Mouse (Mus musculus) hindbrain, embryonic 12.5 days (tissue): ENCODE measurements at regions not wholly inside any gene's neighbourhood (a gene's known extent, or its start where the extent isn't known, plus 50 kb on each side); places are given as distances from the start of the nearest gene placed in this dataset.
A peak's percentile ranks its signal among the peaks of the same experiment; 100 is the strongest.

Experiments
- ATAC-seq: fragments of 200-750 bp; cut with Nextera tagmentation; 2 replicates; pipeline ENCODE4 v1.8.0; 2017; ENCODE audit warnings: moderate TSS enrichment; ENCODE audit not compliant: low FRiP score
- H3K27ac ChIP-seq: fragments of 300-500 bp; sonication (generic); 2 replicates; pipeline ENCODE4 v1.5.1; 2016; ENCODE audit warnings: mild to moderate bottlenecking
- H3K27me3 ChIP-seq: fragments of 300-500 bp; sonication (generic); 2 replicates; pipeline ENCODE4 v1.6.1; 2016; ENCODE audit warnings: mild to moderate bottlenecking
- H3K36me3 ChIP-seq: fragments of 300-500 bp; sonication (generic); 2 replicates; pipeline ENCODE4 v1.6.1; 2016; ENCODE audit warnings: mild to moderate bottlenecking
- H3K4me1 ChIP-seq: fragments of 300-500 bp; sonication (generic); 2 replicates; pipeline ENCODE4 v1.6.1; 2016
- H3K4me2 ChIP-seq: fragments of 300-500 bp; sonication (generic); replicated peaks from 2 replicates; pipeline ENCODE4 v1.6.1; 2016; ENCODE audit warnings: mild to moderate bottlenecking
- H3K4me3 ChIP-seq: fragments of 300-500 bp; sonication (generic); 2 replicates; pipeline ENCODE4 v1.5.1; 2016; ENCODE audit warnings: mild to moderate bottlenecking
- H3K9ac ChIP-seq: fragments of 300-500 bp; sonication (generic); 2 replicates; pipeline ENCODE4 v1.6.1; 2016; ENCODE audit warnings: mild to moderate bottlenecking, moderate library complexity
- H3K9me3 ChIP-seq: fragments of 300-500 bp; sonication (generic); replicated peaks from 2 replicates; pipeline ENCODE4 v1.6.1; 2016; ENCODE audit warnings: mild to moderate bottlenecking
- WGBS: fragments of 180-500 bp; shearing (Covaris S2); methylation state at CpG from one replicate; pipeline ENCODE4 v1.1.7; 2016; 5-methylcytosine and 5-hydroxymethylcytosine counted together

DNA sequence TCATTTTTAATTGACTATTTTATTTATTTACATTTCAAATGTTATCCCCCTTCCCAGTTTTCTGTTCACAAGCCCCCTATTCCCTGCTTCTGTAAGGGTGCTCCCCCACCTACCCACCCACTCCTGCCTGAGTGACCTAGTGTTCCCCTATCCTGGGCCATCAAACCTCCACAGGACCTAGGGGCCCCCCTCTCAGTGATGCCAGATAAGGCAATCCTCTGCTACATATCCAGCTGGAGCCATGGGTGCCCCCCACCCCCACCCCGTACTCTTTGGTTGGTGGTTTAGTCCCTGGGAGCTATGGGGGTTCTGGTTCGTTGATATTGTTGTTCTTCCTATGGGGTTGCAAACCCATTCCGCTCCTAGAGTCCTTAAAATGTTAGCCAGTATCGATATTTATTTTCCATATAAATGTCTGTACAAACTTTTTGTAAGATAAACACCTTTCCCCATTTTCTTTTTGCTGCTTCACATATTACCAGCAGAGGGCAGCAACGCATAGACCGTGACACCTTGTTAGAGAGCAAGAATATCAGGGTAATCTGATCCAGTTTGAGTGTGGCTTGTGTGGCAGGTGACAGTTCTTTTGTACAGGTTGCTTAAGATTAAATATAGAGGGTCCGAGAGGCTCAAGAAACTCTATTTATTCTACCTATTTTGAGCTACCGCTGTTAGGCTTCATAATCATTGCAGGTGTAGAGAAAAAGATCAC lies 177.2 kb upstream of the Scn7a start:
- WGBS = 31% methylated on average over 8 of the region's 8 CpGs
- peak; percentile 60 for ATAC-seq
- no peak overlapping the region for H3K27ac ChIP-seq
- no peak overlapping the region for H3K4me3 ChIP-seq
- no peaks in the 10 kb centered on the region for H3K36me3 ChIP-seq
- no peaks in the 10 kb centered on the region for H3K27me3 ChIP-seq
- no peak overlapping the region for H3K9ac ChIP-seq
- no peak overlapping the region for H3K4me2 ChIP-seq
- no peaks in the 10 kb centered on the region for H3K4me1 ChIP-seq
- no peaks in the 10 kb centered on the region for H3K9me3 ChIP-seq

GRCm38 (mm10) chr2:66941188-66941587 lies 156.5 kb upstream of the Scn7a start:
- WGBS = 77% methylated on average over 5 of the region's 5 CpGs
- H3K9me3 ChIP-seq = no peaks in the 10 kb centered on the region
- no peak overlapping the region for H3K4me2 ChIP-seq

DNA sequence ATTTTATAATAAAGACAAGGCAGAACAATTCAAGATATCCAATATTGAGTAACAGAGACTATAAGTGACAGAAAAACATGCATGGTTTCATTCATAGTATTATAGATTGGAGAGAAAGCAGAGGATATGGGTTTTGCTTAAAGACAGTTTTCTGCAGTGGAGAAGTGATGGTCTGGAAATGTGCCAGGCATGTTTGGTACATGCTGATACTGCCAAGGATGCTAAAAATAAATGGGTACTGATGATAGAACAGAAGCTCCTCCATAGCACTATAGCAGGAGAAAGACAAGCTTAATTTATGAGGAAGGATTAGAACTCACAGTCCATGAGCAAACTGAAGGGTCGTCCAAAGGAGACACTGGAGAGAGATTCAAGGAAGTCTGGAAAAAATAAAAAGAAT lies 113.3 kb upstream of the Scn7a start:
- no peak for ATAC-seq
- no peaks in the 10 kb centered on the region for H3K36me3 ChIP-seq
- no peaks in the 10 kb centered on the region for H3K9me3 ChIP-seq
- no peak overlapping the region for H3K9ac ChIP-seq
- 88% methylated on average over 1 of the region's 1 CpGs for WGBS
- H3K4me3 ChIP-seq = no peak overlapping the region
- H3K27ac ChIP-seq = no peak overlapping the region
- H3K4me1 ChIP-seq = no peaks in the 10 kb centered on the region
- no peaks in the 10 kb centered on the region for H3K27me3 ChIP-seq
- H3K4me2 ChIP-seq = no peak overlapping the region

More at GRCm38 (mm10) chr2:66941188-66941587, 156.5 kb upstream of the Scn7a start:
- Histone ChIP-seq H3K27ac (no peak overlapping the region), H3K4me3 (no peak overlapping the region), H3K4me1 (no peaks in the 10 kb centered on the region), H3K27me3 (no peaks in the 10 kb centered on the region), H3K9ac (no peak overlapping the region), H3K36me3 (no peaks in the 10 kb centered on the region)
- ATAC-seq = no peak

- no peak overlapping the region for H3K4me3 ChIP-seq
- no peak overlapping the region for H3K27ac ChIP-seq
- no peaks in the 10 kb centered on the region for H3K36me3 ChIP-seq
- H3K4me1 ChIP-seq = no peaks in the 10 kb centered on the region
- no peak overlapping the region for H3K9ac ChIP-seq
- no peaks in the 10 kb centered on the region for H3K27me3 ChIP-seq
- WGBS = 78% methylated on average over 2 of the region's 2 CpGs
- ATAC-seq = no peak
- H3K4me2 ChIP-seq = no peak overlapping the region
- H3K9me3 ChIP-seq = no peaks in the 10 kb centered on the region
Observed at GRCm38 (mm10) chr2:66867457-66868216, 82.9 kb upstream of the Scn7a start.
